Mouse (Mus musculus): ENCODE results near the gene Mcidas.

DNA sequence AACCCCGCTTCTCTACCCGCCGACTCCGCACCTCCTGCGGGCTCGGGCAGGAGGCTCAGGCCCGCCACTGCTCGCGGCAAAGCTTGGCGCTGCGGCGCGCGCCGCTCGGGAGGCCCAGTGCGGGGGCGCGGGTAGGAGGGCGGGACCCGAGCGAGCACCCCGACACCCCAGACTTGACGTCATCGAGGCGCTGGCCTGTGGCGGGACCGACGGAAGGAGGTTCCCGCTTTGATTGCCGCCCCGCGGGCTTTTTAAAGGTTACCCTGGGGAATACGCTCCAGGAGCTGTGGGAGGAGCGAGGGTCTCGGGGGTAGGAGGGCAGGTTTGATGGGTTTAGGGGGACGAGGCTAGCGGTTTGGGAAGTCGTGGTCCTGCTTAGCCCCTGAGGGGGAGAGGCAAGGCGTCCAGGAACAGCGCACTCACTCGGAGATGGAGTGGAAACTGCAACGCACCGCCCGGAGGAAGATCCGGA is 41.3 kb downstream of the Mcidas start, which contains the start of gene Cdc20b:
- TF ChIP-seq CTCF (IDR thresholded peaks at IDR 0.05) (no peak), EP300 (IDR thresholded peaks at IDR 0.05; ENCODE audit: insufficient read depth, low read depth, low read length) (no peak)
